In genomic region chr5:64043694-64044453, GRCm38 (mm10) we compare ENCODE assay signal across 13 mouse cellular contexts. TPM values are rescaled to one million over a fixed set of nuclear protein-coding genes. Genes with fewer than 3 reads are reported as not detected.
DNase-seq lines count a peak whose midpoint lies in the region; ATAC-seq and TF ChIP-seq lines count a peak whose summit lies in the region.
"Had no signal": no experiment of that assay in that cellular context is flagged by ENCODE, and none has a peak within 500 bp of the region (broad histone marks: within the 10 kb centered on the region; RNA-seq: fewer than 3 reads in every experiment).

No protein-coding gene starts in this region.

- ATAC-seq in midbrain, embryonic 14.5 days (ENCODE audit: low FRiP score, low TSS enrichment): peak; percentile 60; the same call in 1 of the 2 replicates

- DNase-seq in left cerebral cortex, adult 2 months (ENCODE audit: extremely low spot score in 1 of 2, low spot score in 2 of 2): no peak
- DNase-seq in left cerebral cortex, adult 8-10 months (ENCODE audit: low spot score in 2 of 2): no peak
- DNase-seq in brain, embryonic 18.5 days (ENCODE audit: low read depth, low spot score): peak; percentile 49
- no peak for DNase-seq in hindbrain, embryonic 10.5 days (ENCODE audit: low spot score)
- DNase-seq in midbrain, embryonic 14.5 days: peak; percentile 49
- no peak for DNase-seq in adrenal gland, adult 18-20 months (ENCODE audit: low spot score in 2 of 2)
- no peak for DNase-seq in gastrocnemius, postnatal 14 days
- DNase-seq: adrenal gland, adult 2 months; cerebellum, adult 2 months; kidney, adult 2 months; kidney, postnatal 36 days; liver, embryonic 13.5 days; lung, postnatal 10 days had no signal

- H3K36me3 ChIP-seq in hindbrain, embryonic 10.5 days: no peaks in the 10 kb centered on the region
- no peaks in the 10 kb centered on the region for H3K36me3 ChIP-seq in midbrain, embryonic 14.5 days (ENCODE audit: control insufficient read depth, insufficient read depth, low read length)
- H3K36me3 ChIP-seq: liver, embryonic 13.5 days had no signal

- H3K27ac ChIP-seq in left cerebral cortex, adult 2 months: peak overlapping the region; percentile 13; the same call in 1 of the 2 replicates
- H3K27ac ChIP-seq in hindbrain, embryonic 10.5 days: 0 out of 2 replicates have a peak overlapping the region, but pooled peaks have one; percentile 53
- peak overlapping the region; percentile 49; the same call in 1 of the 2 replicates for H3K27ac ChIP-seq in midbrain, embryonic 14.5 days (replicated peaks; ENCODE audit: low read depth, low read length)
- H3K27ac ChIP-seq: liver, embryonic 13.5 days had no signal

- H3K9ac ChIP-seq in midbrain, embryonic 14.5 days (replicated peaks; ENCODE audit: low read length): no peak overlapping the region
- H3K9ac ChIP-seq: liver, embryonic 13.5 days had no signal

- peaks cover 17% of the 10 kb centered on the region for H3K4me1 ChIP-seq in hindbrain, embryonic 10.5 days (replicated peaks)
- H3K4me1 ChIP-seq in midbrain, embryonic 14.5 days (ENCODE audit: control insufficient read depth, insufficient read depth, low read length): peaks cover 14% of the 10 kb centered on the region
- H3K4me1 ChIP-seq: liver, embryonic 13.5 days had no signal

- H3K9me3 ChIP-seq in hindbrain, embryonic 10.5 days: no peaks in the 10 kb centered on the region
- no peaks in the 10 kb centered on the region for H3K9me3 ChIP-seq in midbrain, embryonic 14.5 days (ENCODE audit: control insufficient read depth, low read length)
- H3K9me3 ChIP-seq: liver, embryonic 13.5 days had no signal

- no peak overlapping the region for H3K4me3 ChIP-seq in left cerebral cortex, adult 2 months
- H3K4me3 ChIP-seq in hindbrain, embryonic 10.5 days: no peak overlapping the region
- H3K4me3 ChIP-seq in midbrain, embryonic 14.5 days (replicated peaks; ENCODE audit: low read depth, low read length): no peak overlapping the region
- H3K4me3 ChIP-seq: liver, embryonic 13.5 days had no signal

- no peak for TF ChIP-seq CTCF in left cerebral cortex, adult 2 months (IDR thresholded peaks at IDR 0.05)

- WGBS in hindbrain, embryonic 10.5 days: 55% methylated on average over 5 of the region's 5 CpGs
- WGBS in midbrain, embryonic 14.5 days: 32% methylated on average over 5 of the region's 5 CpGs

- H3K4me2 ChIP-seq in midbrain, embryonic 14.5 days (ENCODE audit: low read length): no peak overlapping the region
- H3K4me2 ChIP-seq: liver, embryonic 13.5 days had no signal

- H3K27me3 ChIP-seq in hindbrain, embryonic 10.5 days (ENCODE audit: insufficient read depth, poor library complexity, severe bottlenecking): no peaks in the 10 kb centered on the region
- H3K27me3 ChIP-seq in midbrain, embryonic 14.5 days (ENCODE audit: control insufficient read depth, insufficient read depth, low read length): no peaks in the 10 kb centered on the region
- H3K27me3 ChIP-seq: liver, embryonic 13.5 days had no signal

- intact Hi-C loops in left cerebral cortex, adult 2 months (cut with DNase I): no loop called here
- intact Hi-C loops in gastrocnemius, postnatal 14 days (cut with DNase I; ENCODE audit: low total_unique reads): no loop called here

RNA-seq across cellular contexts. Expression of gene Pgm2, which starts 48.9 kb away (rescaled TPM):
- 10 to 100 TPM in 1 of 2 experiments, 1 to 10 TPM in 1; 9.1 to 13.1 TPM for total RNA-seq in left cerebral cortex, adult 2 months (2021)
- 10 to 100 TPM in 3 of 4 experiments, 1 to 10 TPM in 1; 9.2 to 12.4 (median 11.3) TPM for total RNA-seq in left cerebral cortex, adult 8-10 months (2022)
- polyA plus RNA-seq in hindbrain, embryonic 10.5 days (2016; fragmentation: Nextera tagmentation; extraction: Ambion mirVana): 22.6 and 26.0 TPM in 2 replicates
- polyA plus RNA-seq in midbrain, embryonic 14.5 days (2014; fragmentation: Nextera tagmentation; extraction: Ambion mirVana): 17.1 and 20.5 TPM in 2 replicates
- 10 to 100 TPM; 17.3 to 28.8 TPM for total RNA-seq in adrenal gland, adult 18-20 months (2021)
- total RNA-seq in gastrocnemius, postnatal 14 days (2021): 1 to 10 TPM; 4.9 to 5.2 TPM

Comparison
In these comparisons a context has a peak if more than half of its experiments do, and no peak if none do; other contexts are left out.
1. DNase-seq: peak in brain, embryonic 18.5 days (single experiment) and midbrain, embryonic 14.5 days (single experiment); none in left cerebral cortex, adult 2 months (0 of 2), left cerebral cortex, adult 8-10 months (0 of 2), hindbrain, embryonic 10.5 days (single experiment), adrenal gland, adult 18-20 months (0 of 2) and gastrocnemius, postnatal 14 days (single experiment).
2. Peak in every context shown above with its lines, with median percentiles within 50 percentile points of each other: H3K27ac ChIP-seq.